9 mouse cellular contexts compared by ENCODE assay signal in genomic region chr1:131079762-131080161, GRCm38 (mm10). TPM values are rescaled to one million over a fixed set of nuclear protein-coding genes. Genes with fewer than 3 reads are reported as not detected.
DNase-seq lines count a peak whose midpoint lies in the region; ATAC-seq and TF ChIP-seq lines count a peak whose summit lies in the region.
"Had no signal": no experiment of that assay in that cellular context is flagged by ENCODE, and none has a peak within 500 bp of the region (broad histone marks: within the 10 kb centered on the region; RNA-seq: fewer than 3 reads in every experiment).

No protein-coding gene starts in this region.

- DNase-seq in kidney, postnatal 14 days = peak; percentile 46
- DNase-seq in G1E (ENCODE audit: low spot score) = no peak
- DNase-seq in forebrain, postnatal 0 days = no peak
- DNase-seq in natural killer cell, adult 2 months (ENCODE audit: low spot score in 2 of 2) = peak; percentile 58 to 63
- DNase-seq in cerebellum, postnatal 36 days = no peak
- no peak for DNase-seq in layer of hippocampus, postnatal 14 days (ENCODE audit: low spot score in 2 of 2)
- DNase-seq in embryo, embryonic 11 days = no peak
- DNase-seq: liver, embryonic 13.5 days had no signal

- H3K27ac ChIP-seq in kidney, embryonic 15.5 days = no peak overlapping the region
- peak overlapping the region; percentile 76; the same call in 1 of the 2 replicates for H3K27ac ChIP-seq in forebrain, postnatal 0 days (ENCODE audit: low read depth, low read length)
- H3K27ac ChIP-seq: liver, embryonic 13.5 days had no signal

- H3K4me3 ChIP-seq in kidney, embryonic 15.5 days (replicated peaks) = no peak overlapping the region
- H3K4me3 ChIP-seq in G1E (ENCODE audit: low read depth, low read length) = no peak overlapping the region
- no peak overlapping the region for H3K4me3 ChIP-seq in forebrain, postnatal 0 days (ENCODE audit: low read depth, low read length)
- H3K4me3 ChIP-seq: liver, embryonic 13.5 days had no signal

- no peak overlapping the region for H3K4me2 ChIP-seq in kidney, embryonic 15.5 days
- H3K4me2 ChIP-seq in forebrain, postnatal 0 days (ENCODE audit: low read depth) = no peak overlapping the region
- H3K4me2 ChIP-seq: liver, embryonic 13.5 days had no signal

- 59% methylated on average over 4 of the region's 4 CpGs for WGBS in kidney, embryonic 15.5 days
- WGBS in forebrain, postnatal 0 days = 74% methylated on average over 4 of the region's 4 CpGs

- H3K9me3 ChIP-seq in kidney, embryonic 15.5 days (replicated peaks) = no peaks in the 10 kb centered on the region
- 0 out of 2 replicates have a peak, but pooled peaks cover 2% of the 10 kb centered on the region for H3K9me3 ChIP-seq in G1E (replicated peaks)
- H3K9me3 ChIP-seq in forebrain, postnatal 0 days (ENCODE audit: low read length) = no peaks in the 10 kb centered on the region
- H3K9me3 ChIP-seq: liver, embryonic 13.5 days had no signal

- H3K4me1 ChIP-seq in kidney, embryonic 15.5 days = peaks cover 83% of the 10 kb centered on the region
- peaks cover 26% of the 10 kb centered on the region for H3K4me1 ChIP-seq in G1E (ENCODE audit: insufficient read depth, low read depth, low read length)
- peaks cover 18% of the 10 kb centered on the region for H3K4me1 ChIP-seq in forebrain, postnatal 0 days (ENCODE audit: insufficient read depth)

- no peaks in the 10 kb centered on the region for H3K27me3 ChIP-seq in kidney, embryonic 15.5 days
- H3K27me3 ChIP-seq in G1E (ENCODE audit: insufficient read depth, low read length) = peaks cover 2% of the 10 kb centered on the region; the same call in 1 of the 2 replicates
- H3K27me3 ChIP-seq in forebrain, postnatal 0 days (ENCODE audit: insufficient read depth, low read length) = no peaks in the 10 kb centered on the region
- H3K27me3 ChIP-seq: liver, embryonic 13.5 days had no signal

- no peaks in the 10 kb centered on the region for H3K36me3 ChIP-seq in kidney, embryonic 15.5 days
- peaks cover 2% of the 10 kb centered on the region for H3K36me3 ChIP-seq in G1E (replicated peaks)
- H3K36me3 ChIP-seq in forebrain, postnatal 0 days (ENCODE audit: insufficient read depth) = no peaks in the 10 kb centered on the region
- H3K36me3 ChIP-seq: liver, embryonic 13.5 days had no signal

- ATAC-seq in kidney, embryonic 15.5 days (replicated peaks; ENCODE audit: low FRiP score) = no peak
- peak; percentile 52 for ATAC-seq in G1E (ENCODE audit: extremely low read depth, insufficient number of reproducible peaks, low FRiP score, poor library complexity, severe bottlenecking)
- ATAC-seq in forebrain, postnatal 0 days = no peak

- H3K9ac ChIP-seq in kidney, embryonic 15.5 days = no peak overlapping the region
- H3K9ac ChIP-seq in forebrain, postnatal 0 days = no peak overlapping the region
- H3K9ac ChIP-seq: liver, embryonic 13.5 days had no signal

- TF ChIP-seq CTCF in G1E (IDR thresholded peaks at IDR 0.05; ENCODE audit: low read depth, low read length) = no peak
- TF ChIP-seq CTCF in forebrain, postnatal 0 days (IDR thresholded peaks at IDR 0.05; ENCODE audit: low read depth) = peak; percentile 42

RNA-seq across cellular contexts. Expression of gene Mapkapk2, which starts 17.9 kb away (rescaled TPM):
- 44.7 and 49.3 TPM in 2 replicates for polyA plus RNA-seq in kidney, embryonic 15.5 days (2015; fragmentation: Nextera tagmentation; extraction: Ambion mirVana)
- total RNA-seq in G1E (2014; fragmentation: Nextera tagmentation) = 93.4 and 112 TPM in 2 replicates
- 53.1 and 63.8 TPM in 2 replicates for total RNA-seq in G1E (2017)
- polyA plus RNA-seq in G1E (2012) = 64.3 and 79.4 TPM in 2 replicates
- total RNA-seq in forebrain, postnatal 0 days (2014; rRNA removed) = 47.9 and 57.3 TPM in 2 replicates
- polyA plus RNA-seq in forebrain, postnatal 0 days (2015; fragmentation: Nextera tagmentation; extraction: Ambion mirVana) = 18.0 and 18.3 TPM in 2 replicates
- total RNA-seq in layer of hippocampus, postnatal 14 days (2021) = 10 to 100 TPM; 26.1 to 30.4 TPM

RNA-seq across cellular contexts. Expression of gene Dyrk3, which starts 58.4 kb away (rescaled TPM):
- polyA plus RNA-seq in kidney, embryonic 15.5 days (2015; fragmentation: Nextera tagmentation; extraction: Ambion mirVana) = 5.2 and 6.8 TPM in 2 replicates
- 52.4 and 59.4 TPM in 2 replicates for total RNA-seq in G1E (2014; fragmentation: Nextera tagmentation)
- 16.9 and 18.1 TPM in 2 replicates for total RNA-seq in G1E (2017)
- 21.1 and 21.9 TPM in 2 replicates for polyA plus RNA-seq in G1E (2012)
- total RNA-seq in forebrain, postnatal 0 days (2014; rRNA removed) = 14.3 and 16.9 TPM in 2 replicates
- polyA plus RNA-seq in forebrain, postnatal 0 days (2015; fragmentation: Nextera tagmentation; extraction: Ambion mirVana) = 17.7 and 19.1 TPM in 2 replicates
- 10 to 100 TPM; 13.3 to 14.2 TPM for total RNA-seq in layer of hippocampus, postnatal 14 days (2021)

Comparison
In these comparisons a context has a peak if more than half of its experiments do, and no peak if none do; other contexts are left out.
1. DNase-seq: peak in kidney, postnatal 14 days (single experiment) and natural killer cell, adult 2 months (2 of 2); none in G1E (single experiment), forebrain, postnatal 0 days (single experiment), cerebellum, postnatal 36 days (0 of 2), layer of hippocampus, postnatal 14 days (0 of 2) and embryo, embryonic 11 days (single experiment).